Mouse (Mus musculus) thymus, adult 2 months (tissue): ENCODE measurements around the gene Olfr522.

Experiments
- CTCF ChIP-seq: fragments of 200-500 bp; IDR thresholded peaks from 2 replicates; pipeline ENCODE4 v1.5.1; 2012; ENCODE audit warnings: mild to moderate bottlenecking, control low read depth, low read length, moderate library complexity, borderline replicate concordance; ENCODE audit not compliant: control insufficient read depth, poor library complexity, insufficient read depth; ENCODE audit errors: extremely low read depth
- POLR2A ChIP-seq: fragments of 200-500 bp; IDR thresholded peaks from 2 replicates; pipeline ENCODE4 v1.6.1; 2012; ENCODE audit warnings: mild to moderate bottlenecking, low read length, control low read depth, moderate library complexity; ENCODE audit not compliant: control insufficient read depth, poor library complexity, insufficient read depth; ENCODE audit errors: extremely low read depth

GRCm38 (mm10) chr7:140122765-140123164 is 41.8 kb downstream of the Olfr522 start:
- no peak for TF ChIP-seq CTCF
- TF ChIP-seq POLR2A: no peak
